Mouse (Mus musculus) embryonic stem cell, embryonic (primary cell): ENCODE measurements around the gene Unc13c.

Experiments used
- CTCF ChIA-PET, 4 experiments: fragments of 300-600 bp in 2 of 4; fragments of 350-600 bp in 2 of 4; sonication (Branson Sonifier 250); formaldehyde crosslinking; loops; one replicate each; lab custom pipeline; 2022; ENCODE audit warnings: inconsistent platforms in 2 of 4; lab: Charles Lee
- POLR2A ChIA-PET, 4 experiments: fragments of 300-600 bp in 2 of 4; fragments of 350-600 bp in 2 of 4; sonication (Branson Sonifier 250); formaldehyde crosslinking; loops; one replicate each; lab custom pipeline; 2022; ENCODE audit warnings: antibody characterized with exemption in 4 of 4, inconsistent platforms in 1 of 4; lab: Charles Lee

Unc13c gene

DNA sequence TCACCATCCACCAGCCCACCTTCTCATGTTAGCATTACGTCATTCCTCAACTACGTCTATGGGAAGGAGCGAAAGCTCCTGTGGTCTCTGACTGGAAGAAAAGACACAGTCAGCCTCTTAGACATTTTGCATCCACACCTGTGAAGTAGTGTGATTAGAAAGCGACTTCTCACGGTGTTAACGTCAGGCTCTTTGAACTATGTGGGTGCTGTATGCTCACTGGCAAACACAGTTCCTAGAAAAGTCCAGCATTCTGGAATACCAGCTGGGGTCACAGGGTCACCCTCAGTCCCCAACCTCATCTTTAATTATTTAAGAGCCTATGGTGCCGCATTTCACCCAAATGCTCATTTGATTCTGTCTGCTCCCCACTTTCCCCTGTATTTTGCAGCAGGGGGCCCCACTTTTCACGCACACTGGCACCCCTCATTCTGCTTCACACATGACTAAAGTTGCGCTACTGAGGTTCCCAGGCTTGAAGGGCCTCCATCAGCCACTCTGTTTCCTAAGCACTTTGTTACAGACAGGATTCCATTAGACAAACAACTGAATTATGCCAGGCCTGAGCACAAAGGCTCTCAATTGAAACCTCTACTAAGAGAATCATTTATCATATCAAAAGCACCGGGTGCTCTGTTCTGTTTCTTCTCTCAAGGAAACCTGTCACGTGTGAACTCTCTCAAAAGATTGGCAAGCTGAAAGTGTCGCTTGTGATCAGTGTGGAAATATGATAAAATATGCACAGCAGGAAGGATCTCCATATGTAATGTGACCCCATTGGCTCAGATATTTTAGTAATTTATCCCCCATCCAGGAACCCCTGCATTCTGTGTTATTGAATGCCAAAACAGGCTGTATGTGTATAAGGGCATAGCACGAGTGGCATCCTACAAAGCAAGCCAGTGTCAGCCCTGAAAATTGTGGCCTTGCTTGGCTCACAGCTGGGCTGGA lies 287.9 kb downstream of the Unc13c start:
- ChIA-PET POLR2A (no interaction called here), CTCF (interaction anchor here in 1 of 4 experiments (0.7 kb wide), 1 partner anchor 457 kb away, joined by 4 read pairs; no protein-coding TSS in a partner anchor)

DNA sequence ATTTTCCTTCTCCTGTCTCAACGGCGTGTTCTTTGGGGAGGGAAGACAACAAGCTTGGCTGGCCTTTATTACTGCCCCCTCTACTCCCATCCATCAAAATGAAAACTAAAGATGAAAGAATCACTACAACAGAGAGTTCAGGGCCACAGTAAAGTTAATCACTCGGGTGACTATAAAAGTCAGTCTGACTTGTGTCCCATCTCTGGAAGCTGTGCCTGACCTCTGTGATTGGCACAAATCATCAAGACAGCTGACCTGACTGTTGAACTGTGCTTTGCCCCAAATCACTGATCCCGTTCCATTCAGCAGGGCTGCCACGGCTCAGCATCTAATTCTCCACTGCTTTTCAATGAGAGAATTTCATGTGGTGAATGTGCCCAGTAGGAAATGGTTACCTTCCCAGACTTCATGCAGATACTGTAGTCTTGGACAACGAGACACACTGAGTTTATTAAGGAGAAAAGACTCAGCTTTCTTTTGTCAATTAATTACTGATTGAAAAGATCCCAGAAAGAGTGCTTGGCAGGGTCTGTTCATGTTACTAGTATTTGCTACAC lies 297.0 kb downstream of the Unc13c start:
- ChIA-PET CTCF (no interaction called here), POLR2A (no interaction called here)

- ChIA-PET CTCF (no interaction called here), POLR2A (no interaction called here)
These were observed 298.7 kb downstream of the Unc13c start for GRCm38 (mm10) chr9:73670040-73670439.

- ChIA-PET POLR2A (no interaction called here), CTCF (no interaction called here)
These were observed 305.9 kb downstream of the Unc13c start for GRCm38 (mm10) chr9:73662839-73663238.

DNA sequence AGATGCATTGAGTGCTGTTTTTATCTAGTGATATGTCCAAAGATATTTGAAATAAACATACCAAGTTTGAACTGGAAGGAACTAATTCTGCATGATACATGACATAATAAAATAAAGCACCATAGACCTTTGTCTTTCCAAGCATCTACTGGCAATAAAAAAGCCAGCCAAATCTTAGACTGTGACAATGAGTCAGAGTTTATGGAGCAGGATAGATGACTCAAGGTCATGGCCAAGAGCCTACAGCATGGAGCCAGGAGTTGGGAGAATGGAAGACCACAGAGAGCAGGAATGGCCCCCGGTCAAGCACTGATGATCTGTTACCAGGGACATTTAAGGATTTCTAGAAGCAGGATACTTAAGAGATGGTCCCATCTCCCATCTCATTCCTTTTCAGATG lies 319.7 kb downstream of the Unc13c start:
- CTCF ChIA-PET, result no interaction called here

GRCm38 (mm10) chr9:73638119-73638518 lies 330.6 kb downstream of the Unc13c start:
- CTCF ChIA-PET, result interaction anchor here in 2 of 4 experiments (0.6 to 1.1 kb wide), 2 partner anchors 80 to 453 kb away, joined by 3 to 11 read pairs; no protein-coding TSS in a partner anchor

More for the DNA sequence above, 319.7 kb downstream of the Unc13c start:
- POLR2A ChIA-PET, result no interaction called here

DNA sequence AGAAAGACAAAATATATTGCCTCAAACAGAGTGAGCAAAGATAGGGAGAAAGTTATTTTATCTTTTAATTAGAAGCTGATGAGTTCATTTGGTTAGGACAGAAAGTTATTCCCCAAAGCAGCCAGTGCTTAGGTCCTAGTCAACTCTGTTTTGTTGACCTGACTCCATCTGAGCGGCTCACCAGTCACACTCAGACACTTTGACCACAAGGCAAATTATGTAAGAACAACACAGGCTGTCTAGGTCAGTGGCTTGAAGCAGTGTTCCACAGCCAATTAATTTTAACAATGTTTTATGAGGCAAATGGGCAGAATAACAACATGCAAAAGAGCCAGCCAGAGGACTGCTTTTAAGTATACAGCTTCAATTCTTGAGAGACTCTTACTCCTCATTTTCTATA lies 343.6 kb downstream of the Unc13c start:
- CTCF ChIA-PET, result no interaction called here

More at GRCm38 (mm10) chr9:73638119-73638518, 330.6 kb downstream of the Unc13c start:
- POLR2A ChIA-PET, result no interaction called here

GRCm38 (mm10) chr9:73612896-73613295 lies 355.9 kb downstream of the Unc13c start:
- POLR2A ChIA-PET, result interaction anchor here in 1 of 4 experiments (0.6 kb wide), 1 partner anchor 53 kb away, joined by 3 read pairs; no protein-coding TSS in a partner anchor
- CTCF ChIA-PET, result interaction anchor here in 1 of 4 experiments (0.7 kb wide), 1 partner anchor 411 kb away, joined by 3 read pairs; no protein-coding TSS in a partner anchor

More for the DNA sequence above, 343.6 kb downstream of the Unc13c start:
- POLR2A ChIA-PET, result no interaction called here

DNA sequence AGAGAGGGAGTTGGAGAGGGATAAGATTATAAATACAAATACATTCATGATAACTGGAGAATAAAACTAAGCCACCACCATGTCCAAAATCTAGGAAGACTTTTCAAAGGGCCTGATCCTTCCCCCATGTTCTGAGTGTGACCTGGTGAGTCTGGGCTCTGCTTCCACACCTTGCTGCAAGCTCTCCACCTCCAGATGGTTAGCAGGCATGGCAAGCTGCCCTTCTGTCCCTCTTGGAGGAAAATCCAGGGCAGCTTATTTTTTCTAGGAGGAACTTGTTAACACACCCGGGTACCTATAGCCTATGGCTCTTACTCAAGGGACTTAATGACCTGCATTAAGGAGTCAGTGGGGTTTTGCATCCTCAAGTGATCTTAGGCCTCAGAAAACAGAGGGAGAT lies 364.8 kb downstream of the Unc13c start:
- POLR2A ChIA-PET, result interaction anchor here in 2 of 4 experiments (0.6 to 0.9 kb wide), 3 partner anchors 24 to 1788 kb away, joined by 3 read pairs; no protein-coding TSS in a partner anchor
- CTCF ChIA-PET, result interaction anchor here in 2 of 4 experiments (0.6 kb wide), 3 partner anchors 150 to 1142 kb away, joined by 3 read pairs; no protein-coding TSS in a partner anchor

DNA sequence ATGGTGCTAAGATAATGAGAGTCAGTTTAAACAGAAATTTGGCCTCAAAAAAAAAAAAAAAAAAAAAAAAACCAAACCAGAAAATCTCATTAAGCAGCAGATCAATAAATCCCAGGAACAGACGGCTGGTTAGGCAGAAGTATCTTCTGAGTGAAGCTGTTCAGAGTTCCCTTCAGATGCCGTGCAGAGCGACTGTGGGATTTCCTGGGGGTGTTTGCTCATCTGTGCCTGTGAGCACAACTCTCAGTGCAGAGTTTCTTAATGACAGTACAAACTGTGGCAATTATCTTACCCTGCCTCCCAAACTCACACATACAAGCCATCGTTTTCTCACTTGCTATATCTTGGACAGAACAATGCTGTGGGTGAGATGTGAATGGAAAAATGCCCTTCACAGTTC lies 403.2 kb downstream of the Unc13c start:
- POLR2A ChIA-PET, result no interaction called here

DNA sequence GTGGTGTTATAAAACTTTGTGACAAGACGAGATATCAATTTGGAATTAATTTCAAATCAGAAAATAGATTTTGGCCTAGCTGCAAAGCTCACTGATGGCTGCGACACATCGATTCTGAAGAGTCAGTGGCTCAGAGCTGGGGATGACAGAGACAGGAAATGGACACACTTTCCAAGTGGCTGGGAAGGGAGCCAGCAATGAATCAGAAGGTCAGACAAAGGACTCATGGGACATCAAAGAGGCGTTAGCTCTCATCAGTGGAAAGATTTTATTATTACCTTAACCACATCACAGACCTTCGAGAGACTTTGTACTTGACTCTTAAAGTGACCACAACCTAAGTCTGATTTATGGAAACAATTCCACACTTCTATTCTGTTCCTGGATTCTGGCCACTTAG lies 408.7 kb downstream of the Unc13c start:
- CTCF ChIA-PET, result interaction anchor here in 1 of 4 experiments (0.7 kb wide), 1 partner anchor 521 kb away, joined by 3 read pairs; no protein-coding TSS in a partner anchor
- POLR2A ChIA-PET, result interaction anchor here in 1 of 4 experiments (0.6 kb wide), 1 partner anchor 1370 kb away, joined by 5 read pairs; no protein-coding TSS in a partner anchor

More for the DNA sequence above, 403.2 kb downstream of the Unc13c start:
- CTCF ChIA-PET, result interaction anchor here in 1 of 4 experiments (0.7 kb wide), 1 partner anchor 859 kb away, joined by 9 read pairs; no protein-coding TSS in a partner anchor

DNA sequence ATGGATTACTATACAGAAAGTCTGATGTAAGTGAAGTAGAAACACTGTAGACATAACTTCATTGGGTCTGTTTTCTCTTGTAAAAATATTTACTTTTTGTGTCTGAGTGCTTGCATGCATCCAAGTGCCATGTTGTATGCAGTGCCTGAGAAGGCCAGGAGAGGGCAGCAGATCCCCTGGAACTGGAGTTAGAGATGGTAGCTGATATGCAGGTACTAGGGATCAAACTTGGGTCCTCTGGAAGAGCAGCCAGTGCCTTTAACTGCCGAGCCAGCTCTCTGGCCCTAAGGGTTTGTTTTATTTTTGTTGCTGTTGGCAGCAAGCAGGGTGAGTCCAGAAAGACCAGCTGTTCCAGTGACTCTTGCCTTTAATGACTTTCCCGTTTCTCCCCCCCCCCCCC lies 411.0 kb downstream of the Unc13c start:
- CTCF ChIA-PET, result interaction anchor here (0.5 to 1.5 kb wide), 23 partner anchors 9 to 1990 kb away, joined by 3 to 11 read pairs (median 4); no protein-coding TSS in a partner anchor

DNA sequence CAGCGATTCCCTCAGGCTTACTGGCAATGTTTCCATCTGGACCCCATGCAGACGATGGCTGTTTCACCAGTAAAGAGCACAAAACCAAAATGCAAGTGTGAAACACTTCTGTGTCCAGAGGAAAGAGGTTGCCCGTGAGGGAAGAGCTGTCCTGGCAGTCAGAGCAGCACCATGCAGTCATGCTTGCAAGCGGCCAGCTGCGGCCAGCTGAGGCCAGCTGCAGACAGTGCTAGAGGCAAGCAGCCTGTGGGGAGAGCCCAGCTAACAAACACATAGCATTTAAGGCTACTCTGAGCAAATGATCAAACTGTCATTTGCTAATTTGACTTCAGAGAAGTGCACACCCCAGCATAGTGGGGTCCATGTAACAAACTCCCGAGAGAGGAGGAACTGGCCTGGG lies 413.4 kb downstream of the Unc13c start:
- ChIA-PET CTCF (no interaction called here), POLR2A (no interaction called here)

More for the DNA sequence above, 411.0 kb downstream of the Unc13c start:
- POLR2A ChIA-PET, result interaction anchor here in 2 of 4 experiments (0.7 to 1.4 kb wide), 2 partner anchors 9 to 621 kb away, joined by 3 to 4 read pairs; no protein-coding TSS in a partner anchor

- ChIA-PET CTCF (no interaction called here), POLR2A (no interaction called here)
These were observed 496.2 kb downstream of the Unc13c start for GRCm38 (mm10) chr9:73472568-73472967.

DNA sequence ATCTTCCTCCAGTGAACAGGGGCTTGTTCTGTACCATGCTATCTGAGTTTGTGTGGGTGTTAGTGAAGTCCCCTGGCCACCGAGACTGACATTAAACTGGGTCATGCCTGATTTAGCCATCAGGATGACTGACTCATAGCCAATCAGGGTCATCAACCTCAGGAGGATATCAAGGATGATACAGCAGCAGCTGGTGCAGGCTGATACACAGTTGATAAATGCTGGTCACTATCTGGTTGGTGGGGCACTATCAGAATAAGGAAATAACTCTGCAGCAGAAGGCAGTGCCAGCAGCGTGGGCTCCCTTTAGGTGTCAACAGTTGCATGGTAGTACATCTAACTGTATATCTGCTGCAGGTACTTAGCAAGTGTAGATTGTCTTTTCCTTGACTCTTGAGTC lies 506.7 kb downstream of the Unc13c start:
- ChIA-PET POLR2A (no interaction called here), CTCF (no interaction called here)

DNA sequence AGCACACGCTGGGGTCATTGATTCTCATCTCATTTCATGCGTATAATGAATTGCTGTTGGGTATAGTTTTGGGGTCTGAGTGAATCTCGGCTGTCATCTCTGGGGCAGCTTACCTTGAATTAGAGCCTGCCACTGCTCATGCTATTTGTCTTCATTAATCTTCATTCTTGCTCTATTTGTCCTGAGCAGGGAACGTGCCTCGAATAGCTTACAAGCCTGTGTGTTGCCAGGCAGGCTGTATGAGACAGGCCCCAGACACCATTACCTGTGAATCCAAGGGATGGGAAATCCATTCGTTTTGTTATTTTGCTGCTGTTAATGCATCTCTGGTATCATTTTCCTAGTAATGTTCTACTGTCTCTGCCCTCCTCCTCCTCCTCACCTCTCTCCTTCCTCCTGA lies 518.8 kb downstream of the Unc13c start:
- POLR2A ChIA-PET, result interaction anchor here in 1 of 4 experiments (0.6 kb wide), 1 partner anchor 318 kb away, joined by 6 read pairs; no protein-coding TSS in a partner anchor
- CTCF ChIA-PET, result interaction anchor here in 1 of 4 experiments (0.8 kb wide), 1 partner anchor 35 kb away, joined by 3 read pairs; no protein-coding TSS in a partner anchor

GRCm38 (mm10) chr9:73449216-73449615 lies 519.5 kb downstream of the Unc13c start:
- ChIA-PET CTCF (interaction anchor here in 2 of 4 experiments (0.6 to 1.0 kb wide), 3 partner anchors 8 to 290 kb away, joined by 3 to 6 read pairs (median 3); no protein-coding TSS in a partner anchor), POLR2A (no interaction called here)

- ChIA-PET CTCF (no interaction called here), POLR2A (no interaction called here)
These were observed 536.8 kb downstream of the Unc13c start for GRCm38 (mm10) chr9:73431925-73432324.
